Mouse (Mus musculus): ENCODE data around the gene Pfdn4.

GRCm38 (mm10) chr2:170497091-170497566 lies 901 bp downstream of the Pfdn4 start, which contains the start of gene Cyp24a1:
- TF ChIP-seq CTCF (IDR thresholded peaks at IDR 0.05; ENCODE audit: borderline replicate concordance, extremely low read depth, insufficient read depth, insufficient read length) = peak; percentile 39; the same call in 1 of the 2 replicates
- no peak for TF ChIP-seq POLR2A (IDR thresholded peaks at IDR 0.05; ENCODE audit: borderline replicate concordance, extremely low read depth, insufficient read depth, insufficient read length, poor library complexity, severe bottlenecking)
